Mouse (Mus musculus): ENCODE measurements around the gene Immp2l.

The Immp2l gene

GRCm38 (mm10) chr12:41314811-41315461, 291.0 kb downstream of the Immp2l start:
- DNase-seq (ENCODE audit: inconsistent ontology term), result peak; percentile 67

GRCm38 (mm10) chr12:41315871-41316270, 292.0 kb downstream of the Immp2l start:
- no peak for DNase-seq (ENCODE audit: inconsistent ontology term)

GRCm38 (mm10) chr12:41316426-41316825, 292.5 kb downstream of the Immp2l start:
- peak; percentile 44 for DNase-seq (ENCODE audit: inconsistent ontology term)

GRCm38 (mm10) chr12:41317431-41317830, 293.5 kb downstream of the Immp2l start:
- no peak for DNase-seq (ENCODE audit: inconsistent ontology term)

GRCm38 (mm10) chr12:41322018-41322417, 298.1 kb downstream of the Immp2l start:
- DNase-seq (ENCODE audit: inconsistent ontology term), result no peak

GRCm38 (mm10) chr12:41324418-41324817, 300.5 kb downstream of the Immp2l start:
- no peak for DNase-seq (ENCODE audit: inconsistent ontology term)

GRCm38 (mm10) chr12:41325756-41326155, 301.9 kb downstream of the Immp2l start:
- no peak for DNase-seq (ENCODE audit: inconsistent ontology term)

- peak; percentile 55 for DNase-seq (ENCODE audit: inconsistent ontology term)
Observed at GRCm38 (mm10) chr12:41330988-41331671, 307.2 kb downstream of the Immp2l start.

GRCm38 (mm10) chr12:41345621-41346020, 321.7 kb downstream of the Immp2l start:
- no peak for DNase-seq (ENCODE audit: inconsistent ontology term)

GRCm38 (mm10) chr12:41347494-41347893, 323.6 kb downstream of the Immp2l start:
- DNase-seq (ENCODE audit: inconsistent ontology term), result no peak

GRCm38 (mm10) chr12:41349386-41349785, 325.5 kb downstream of the Immp2l start:
- no peak for DNase-seq (ENCODE audit: inconsistent ontology term)

GRCm38 (mm10) chr12:41349814-41350213, 325.9 kb downstream of the Immp2l start:
- DNase-seq (ENCODE audit: inconsistent ontology term), result no peak

GRCm38 (mm10) chr12:41351275-41351674, 327.4 kb downstream of the Immp2l start:
- DNase-seq (ENCODE audit: inconsistent ontology term), result peak; percentile 78

- DNase-seq (ENCODE audit: inconsistent ontology term), result no peak
Observed at GRCm38 (mm10) chr12:41354857-41355256, 331.0 kb downstream of the Immp2l start.

GRCm38 (mm10) chr12:41356040-41356439, 332.1 kb downstream of the Immp2l start:
- DNase-seq (ENCODE audit: inconsistent ontology term), result no peak

GRCm38 (mm10) chr12:41386685-41387084, 362.8 kb downstream of the Immp2l start:
- no peak for DNase-seq (ENCODE audit: inconsistent ontology term)

GRCm38 (mm10) chr12:41394231-41394630, 370.3 kb downstream of the Immp2l start:
- peak; percentile 61 for DNase-seq (ENCODE audit: inconsistent ontology term)

GRCm38 (mm10) chr12:41401136-41401535, 377.2 kb downstream of the Immp2l start:
- no peak for DNase-seq (ENCODE audit: inconsistent ontology term)

GRCm38 (mm10) chr12:41401923-41402322, 378.0 kb downstream of the Immp2l start:
- no peak for DNase-seq (ENCODE audit: inconsistent ontology term)

GRCm38 (mm10) chr12:41409431-41409830, 385.5 kb downstream of the Immp2l start:
- DNase-seq (ENCODE audit: inconsistent ontology term), result no peak

GRCm38 (mm10) chr12:41416635-41417034, 392.7 kb downstream of the Immp2l start:
- no peak for DNase-seq (ENCODE audit: inconsistent ontology term)

- no peak for DNase-seq (ENCODE audit: inconsistent ontology term)
Observed at GRCm38 (mm10) chr12:41417099-41417498, 393.2 kb downstream of the Immp2l start.

GRCm38 (mm10) chr12:41417961-41418360, 394.1 kb downstream of the Immp2l start:
- DNase-seq (ENCODE audit: inconsistent ontology term), result no peak

All from Muller cell, postnatal 12 days (primary cell).